Mouse (Mus musculus) brain, adult 2 months (tissue): Measurements from ENCODE around the gene Adra2b.

Experiments used
- DNase-seq: peaks from one replicate; pipeline ENCODE4 v3.0.0; 2011; ENCODE audit warnings: low read depth, low spot score

Adra2b gene

DNA sequence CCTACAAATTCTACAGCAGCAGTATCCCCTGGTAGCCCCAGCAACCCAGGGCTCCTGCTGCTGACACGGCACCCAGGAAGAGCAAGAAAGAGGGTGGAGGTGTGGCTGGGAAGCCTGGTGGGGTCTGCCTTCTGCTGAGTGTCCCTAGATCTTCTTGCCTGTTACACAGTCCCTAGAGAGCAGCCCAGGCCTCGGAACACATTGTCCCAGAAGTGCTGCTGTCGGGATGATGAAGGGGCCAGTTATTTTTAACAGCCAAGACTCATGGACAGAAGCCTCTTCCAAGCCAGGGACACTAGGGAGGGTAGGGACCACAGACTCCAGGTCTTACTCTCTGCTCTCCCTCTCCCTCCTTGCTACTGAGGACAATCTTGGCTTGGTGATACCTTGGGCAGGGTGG, 16.2 kb downstream of the Adra2b start:
- no peak for DNase-seq

DNA sequence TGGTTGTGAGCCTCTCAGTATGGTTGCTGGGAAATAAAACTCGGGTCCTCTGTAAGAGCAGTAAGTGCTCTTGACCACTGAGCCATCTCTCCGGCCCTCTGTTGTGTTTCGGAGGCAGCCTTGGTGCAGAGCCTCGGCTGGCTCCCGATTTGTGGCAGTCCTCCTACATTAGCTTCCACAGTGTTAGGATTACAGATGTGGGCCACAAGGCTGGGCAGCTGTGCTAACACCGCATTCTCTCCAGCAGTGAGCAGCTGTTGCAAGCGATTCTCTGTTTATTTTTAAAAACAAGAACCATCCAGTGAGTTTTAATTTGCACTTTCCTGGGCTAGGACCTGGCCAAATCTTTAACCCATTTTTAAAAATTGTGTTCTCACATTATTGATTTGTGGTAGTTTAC, 20.9 kb downstream of the Adra2b start:
- DNase-seq: no peak

DNA sequence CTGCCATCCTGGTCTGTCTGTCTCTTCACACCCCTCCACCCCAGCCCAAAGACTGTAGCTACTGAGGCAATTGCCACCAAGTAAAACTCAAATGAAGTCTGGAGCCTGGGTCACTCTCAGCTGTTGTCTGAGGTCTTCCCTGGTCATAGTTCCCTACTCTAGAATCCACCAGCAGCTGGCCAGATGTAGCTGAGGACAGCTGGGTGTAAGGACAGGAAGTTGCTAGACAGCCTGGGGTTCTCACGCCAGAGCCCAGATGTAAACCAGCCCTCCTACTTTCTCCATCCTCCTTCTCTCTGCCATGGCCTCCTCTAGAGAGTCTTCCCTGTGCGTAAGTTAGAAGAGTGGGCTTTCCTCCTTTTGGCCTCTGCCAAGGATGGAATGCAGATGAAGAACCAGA, 24.5 kb downstream of the Adra2b start:
- DNase-seq: no peak

DNA sequence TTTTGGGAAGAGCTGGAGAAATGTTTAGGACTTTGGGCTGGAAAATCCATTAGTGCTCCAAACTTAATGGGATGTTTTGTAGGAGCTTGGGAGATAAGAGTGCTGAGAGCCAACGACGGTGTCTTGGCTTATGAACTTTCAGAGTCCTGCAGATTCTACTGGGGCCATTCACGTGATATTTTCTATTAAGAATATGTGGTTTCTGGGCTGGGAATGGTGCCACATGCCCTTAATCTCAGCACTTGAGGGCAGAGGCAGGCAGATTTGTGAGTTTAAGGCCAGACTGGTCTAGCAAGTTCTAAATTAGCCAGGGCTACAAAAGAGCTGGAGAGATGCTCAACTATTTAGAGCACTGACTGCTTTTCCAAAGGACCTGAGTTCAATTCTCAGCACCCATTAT, 27.3 kb downstream of the Adra2b start:
- DNase-seq: no peak

DNA sequence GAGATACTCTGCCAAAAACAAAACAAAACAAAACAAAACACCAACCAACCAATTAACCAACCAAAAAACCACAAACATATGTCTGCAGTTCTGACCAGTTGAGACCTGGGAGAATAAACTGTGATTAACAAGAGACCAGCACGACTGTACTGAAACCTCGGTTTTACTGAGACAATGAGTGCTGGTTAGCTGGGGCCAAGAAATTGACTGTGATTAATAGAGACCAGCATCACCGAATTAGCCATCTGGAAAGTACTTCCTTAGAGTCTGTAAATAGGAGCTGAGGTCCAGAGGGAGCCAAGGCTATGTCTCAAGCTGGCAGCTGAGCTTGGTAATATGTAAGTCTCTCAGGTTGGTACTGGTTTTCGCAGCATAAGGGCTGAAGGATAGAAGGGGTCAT, 27.8 kb downstream of the Adra2b start:
- no peak for DNase-seq

DNA sequence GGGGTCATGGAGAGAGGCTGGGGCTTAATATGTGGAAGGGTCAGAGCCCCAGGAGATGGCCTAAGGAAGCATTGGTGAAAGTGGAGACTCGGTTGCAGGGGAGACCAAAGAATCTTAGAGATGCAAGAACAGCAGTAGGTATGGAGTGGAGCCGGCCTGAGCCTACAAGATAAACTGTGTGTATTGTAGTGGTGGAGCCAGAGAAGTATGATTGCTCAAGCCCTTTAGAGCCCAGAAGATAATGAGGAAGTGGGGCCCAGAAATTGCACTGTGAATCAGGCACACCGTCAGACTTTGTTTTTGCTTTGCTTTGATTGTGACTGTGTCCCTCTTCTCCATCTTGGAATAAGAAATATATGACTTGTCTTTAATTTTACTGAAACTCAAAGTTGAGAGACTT, 28.3 kb downstream of the Adra2b start:
- no peak for DNase-seq

DNA sequence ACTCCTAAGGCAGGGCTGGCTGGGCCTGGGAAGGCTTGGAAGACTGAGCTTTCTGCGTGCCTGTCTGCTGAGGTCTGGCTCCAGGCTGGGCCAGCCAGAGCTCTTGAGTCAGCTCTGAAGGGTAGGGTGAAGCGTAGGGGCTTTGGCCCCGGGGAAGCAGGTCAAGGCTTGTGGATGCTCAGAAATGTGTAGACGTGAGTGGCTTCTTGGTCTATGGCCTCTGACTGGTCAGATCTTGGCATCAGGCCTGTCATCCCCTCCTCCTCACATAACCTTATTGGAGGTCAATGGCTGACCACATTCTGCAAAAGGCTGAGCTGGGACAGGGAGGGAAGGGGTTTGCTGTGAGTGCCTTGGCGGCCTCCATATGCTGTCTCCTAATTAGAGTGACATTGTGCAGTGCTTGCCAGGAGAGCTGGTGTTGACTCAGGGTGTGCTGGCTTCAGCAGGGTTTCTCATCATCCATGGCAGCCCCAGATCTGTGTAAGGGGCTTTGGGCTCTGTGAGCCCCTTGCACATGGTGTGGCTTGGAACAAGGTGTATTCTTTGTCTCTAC, 31.7 kb downstream of the Adra2b start:
- no peak for DNase-seq

DNA sequence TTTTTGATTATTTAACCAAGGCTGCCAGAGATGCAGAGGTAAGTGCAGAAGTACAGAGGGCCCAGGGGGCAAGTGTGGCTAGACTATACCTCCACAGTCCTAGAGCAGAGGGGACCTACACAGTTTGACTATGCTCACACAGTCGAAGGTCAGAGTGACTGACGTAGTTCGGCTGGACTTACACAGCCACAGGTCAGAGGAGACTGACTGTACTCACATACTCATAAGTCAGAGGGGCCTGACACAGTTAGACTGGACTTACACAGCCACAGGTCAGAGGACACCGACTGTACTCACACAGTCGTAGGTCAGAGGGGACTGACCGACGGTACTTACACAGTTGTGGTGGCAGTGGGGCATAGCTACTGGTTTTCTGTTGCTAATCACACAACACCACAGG, 35.7 kb downstream of the Adra2b start:
- no peak for DNase-seq

DNA sequence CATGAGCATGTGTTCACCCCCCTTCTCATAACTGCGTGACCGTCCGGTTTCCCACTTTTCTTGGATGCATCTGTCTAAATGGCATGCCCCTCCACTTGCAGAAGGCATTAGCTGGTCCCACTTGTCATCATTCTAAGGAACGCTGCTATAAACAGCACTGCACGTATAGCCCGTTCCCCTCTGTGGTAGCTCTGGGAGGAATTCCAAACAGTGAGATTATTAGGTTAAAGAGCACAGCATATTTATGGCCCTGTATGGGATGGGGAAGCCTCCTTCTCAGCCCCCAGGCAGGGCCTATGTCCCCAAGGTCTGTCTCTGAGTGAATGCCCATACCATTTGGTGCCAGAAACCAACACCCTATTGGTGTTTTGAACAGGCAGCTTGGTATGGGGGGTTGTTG, 48.1 kb downstream of the Adra2b start:
- no peak for DNase-seq

DNA sequence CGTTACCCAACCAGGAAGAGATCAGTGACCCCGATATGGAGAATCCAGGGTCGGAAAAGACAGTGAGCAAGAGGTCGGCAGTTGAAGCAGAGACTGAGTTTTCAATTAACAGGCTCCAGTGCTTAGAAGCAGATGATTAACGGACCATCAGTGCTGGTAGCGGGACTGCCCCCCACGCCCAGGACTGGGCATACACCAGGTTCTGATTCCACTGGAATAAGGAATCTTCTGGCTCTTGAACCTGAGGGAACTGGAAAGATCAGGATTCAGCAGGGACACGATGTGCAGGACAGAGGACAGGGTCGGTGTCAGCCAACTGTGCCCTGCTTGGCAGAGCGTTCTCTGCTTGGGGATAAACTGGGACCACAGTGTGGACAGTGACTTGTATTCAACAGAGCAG, 52.8 kb downstream of the Adra2b start:
- no peak for DNase-seq

DNA sequence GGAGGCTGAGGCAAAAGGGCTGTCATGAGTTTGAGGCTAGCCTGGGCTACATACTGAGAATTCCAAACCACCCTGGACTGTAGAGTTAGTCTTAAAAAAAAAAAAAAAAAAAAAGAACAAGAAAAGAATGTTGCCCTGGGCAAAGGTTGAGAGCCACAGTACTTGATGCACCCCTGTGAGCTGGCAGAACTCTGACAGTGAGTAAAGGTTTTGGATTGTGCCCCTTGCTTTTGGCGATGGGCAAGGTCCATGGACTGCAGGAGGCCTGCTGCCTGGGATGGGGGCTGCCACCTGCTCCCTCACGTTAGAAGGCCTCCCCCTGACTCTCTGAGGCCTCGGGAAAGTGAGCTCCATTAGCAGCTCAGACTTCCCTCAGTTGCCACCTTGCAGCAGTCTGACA, 53.7 kb downstream of the Adra2b start:
- no peak for DNase-seq
